Mouse (Mus musculus) right cerebral cortex, adult 2 months (tissue): ENCODE data around the gene Ints2.
A peak's percentile ranks its signal among the peaks of the same experiment; 100 is the strongest.
"Not testable (repeated sequence)": the region's sequence is repeated elsewhere in the genome, so short reads cannot be mapped to it uniquely, and the experiment has no call there.

Experiments used
- DNase-seq, 2 experiments: peaks; one replicate each; pipeline ENCODE4 v3.0.0; 2021 to 2022; ENCODE audit warnings: low spot score in 2 of 2

Ints2 gene

DNA sequence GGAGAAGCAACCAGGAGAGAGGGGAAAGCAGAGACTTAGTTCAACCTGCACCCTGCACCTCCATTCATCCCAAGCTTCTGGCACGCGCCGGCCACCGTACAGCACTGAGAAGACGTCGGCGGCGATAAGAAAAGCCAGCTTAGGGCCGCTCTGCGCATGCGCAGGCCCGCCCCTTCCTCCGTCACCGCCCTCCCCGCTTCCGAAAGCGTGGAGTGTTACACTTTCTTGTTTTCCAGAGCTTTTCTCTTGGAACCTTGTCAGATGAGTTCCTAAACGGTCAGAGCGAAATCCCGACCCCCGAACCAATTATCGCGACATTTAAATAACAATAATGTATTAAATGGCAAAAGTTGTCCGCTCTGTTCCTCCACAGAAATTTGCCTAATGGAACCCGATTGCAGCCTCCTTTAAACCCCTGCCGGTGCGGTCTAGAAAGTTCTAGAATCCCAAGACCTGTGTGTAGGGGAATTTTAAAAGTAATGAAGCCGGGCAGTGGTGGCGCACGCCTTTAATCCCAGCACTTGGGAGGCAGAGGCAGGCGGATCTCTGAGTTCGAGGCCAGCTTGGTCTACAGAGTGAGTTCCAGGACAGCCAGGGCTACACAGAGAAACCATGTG, at the start of gene Ints2:
Gene Ints2 (minus strand): TSS at position 116 of the 617 bp plus-strand sequence.
- DNase-seq = peak; percentile 95 to 96

- not testable (repeated sequence) for DNase-seq
Measured at GRCm38 (mm10) chr11:86292201-86292600, 34.8 kb upstream of the Ints2 start.

DNA sequence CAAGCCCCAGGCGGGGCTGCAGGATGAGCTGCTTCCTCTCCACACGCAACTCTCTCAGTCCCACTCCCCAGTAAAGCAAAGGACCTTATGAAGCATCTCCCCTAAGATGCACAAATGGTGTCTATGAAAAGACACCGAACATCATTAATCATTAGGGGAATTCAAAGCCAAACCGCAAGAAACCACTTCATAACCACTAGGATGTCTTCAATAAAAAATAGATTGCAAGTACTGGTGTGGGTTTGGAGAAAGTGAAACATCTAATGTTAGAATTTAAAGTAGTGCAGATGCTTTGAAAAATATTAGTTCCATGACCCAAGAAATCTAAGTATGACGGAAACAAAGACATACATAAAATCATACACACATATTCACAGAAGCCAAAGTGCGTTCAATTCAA, 34.3 kb upstream of the Ints2 start:
- DNase-seq = no peak

DNA sequence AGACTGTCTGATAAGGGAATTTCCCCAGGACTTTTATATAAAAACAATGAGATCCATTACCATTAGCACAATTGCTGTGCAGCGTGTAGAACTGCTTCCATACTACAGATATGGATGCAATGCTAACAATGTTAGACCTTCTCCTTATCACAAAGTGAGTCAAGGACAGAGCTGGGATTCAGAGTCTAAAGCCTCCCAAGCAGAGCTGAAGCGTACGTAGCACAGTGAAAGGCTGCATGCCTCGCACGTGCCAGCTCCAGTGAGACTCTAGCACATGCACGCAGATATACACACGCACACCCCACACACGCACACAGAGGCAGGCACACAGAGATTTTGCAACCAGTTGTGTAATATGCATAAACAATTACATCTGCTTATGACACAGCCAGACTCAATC, 28.4 kb upstream of the Ints2 start:
- no peak for DNase-seq

GRCm38 (mm10) chr11:86278442-86279102, 21.2 kb upstream of the Ints2 start:
- DNase-seq = no peak

DNA sequence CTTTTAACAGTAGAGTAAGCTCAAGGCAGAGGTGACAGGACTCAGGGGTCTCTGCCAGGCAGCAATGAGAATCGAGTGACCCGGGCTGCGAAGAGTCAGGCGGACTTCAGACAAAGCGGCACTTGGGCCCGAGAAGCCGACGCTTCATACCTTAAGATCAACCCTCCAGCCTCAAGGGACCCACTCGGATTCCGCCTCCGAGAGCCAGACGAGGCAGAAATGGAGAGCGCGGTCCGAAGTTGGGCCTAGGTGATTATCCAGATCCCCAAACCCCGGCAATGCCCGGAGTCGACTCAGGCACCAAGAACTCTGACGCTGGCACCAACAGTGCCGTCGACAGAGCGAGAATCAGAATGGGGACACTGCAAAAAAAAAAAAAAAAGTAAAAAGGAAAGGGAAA, 321 bp downstream of the Ints2 start:
- no peak for DNase-seq

- DNase-seq = no peak
Measured at GRCm38 (mm10) chr11:86253342-86253741, 4.0 kb downstream of the Ints2 start.

GRCm38 (mm10) chr11:86232446-86232845, 24.9 kb downstream of the Ints2 start:
- no peak for DNase-seq

- no peak for DNase-seq
Measured at GRCm38 (mm10) chr11:86231781-86232350, 25.5 kb downstream of the Ints2 start.

- no peak for DNase-seq
Measured at GRCm38 (mm10) chr11:86226646-86227180, 30.7 kb downstream of the Ints2 start.

DNA sequence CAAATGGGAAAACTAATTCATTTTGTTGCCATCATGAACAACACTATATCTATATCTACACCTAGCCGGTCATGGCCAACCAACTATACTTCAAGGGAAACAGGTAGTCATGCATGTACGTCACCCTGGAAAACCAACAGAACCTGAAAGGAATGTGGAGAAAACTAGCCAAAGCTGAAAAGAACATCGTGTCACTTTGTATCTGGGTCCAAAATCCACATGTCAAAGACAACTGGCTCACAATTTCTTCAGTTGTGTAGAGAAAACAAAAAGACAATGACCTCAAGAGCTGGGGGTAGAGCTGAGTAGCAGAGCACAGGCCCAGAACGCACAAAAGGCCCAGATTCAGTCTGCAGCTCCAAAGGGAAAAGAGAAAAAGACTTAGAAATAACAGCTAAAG, 31.6 kb downstream of the Ints2 start:
- DNase-seq = no peak

GRCm38 (mm10) chr11:86211803-86212202, 45.6 kb downstream of the Ints2 start:
- no peak for DNase-seq

- DNase-seq = no peak
Measured at GRCm38 (mm10) chr11:86209123-86209522, 48.3 kb downstream of the Ints2 start.

- DNase-seq = no peak
Measured at GRCm38 (mm10) chr11:86205876-86206275, 51.5 kb downstream of the Ints2 start.

- DNase-seq = no peak
Measured at GRCm38 (mm10) chr11:86205031-86205430, 52.3 kb downstream of the Ints2 start.

DNA sequence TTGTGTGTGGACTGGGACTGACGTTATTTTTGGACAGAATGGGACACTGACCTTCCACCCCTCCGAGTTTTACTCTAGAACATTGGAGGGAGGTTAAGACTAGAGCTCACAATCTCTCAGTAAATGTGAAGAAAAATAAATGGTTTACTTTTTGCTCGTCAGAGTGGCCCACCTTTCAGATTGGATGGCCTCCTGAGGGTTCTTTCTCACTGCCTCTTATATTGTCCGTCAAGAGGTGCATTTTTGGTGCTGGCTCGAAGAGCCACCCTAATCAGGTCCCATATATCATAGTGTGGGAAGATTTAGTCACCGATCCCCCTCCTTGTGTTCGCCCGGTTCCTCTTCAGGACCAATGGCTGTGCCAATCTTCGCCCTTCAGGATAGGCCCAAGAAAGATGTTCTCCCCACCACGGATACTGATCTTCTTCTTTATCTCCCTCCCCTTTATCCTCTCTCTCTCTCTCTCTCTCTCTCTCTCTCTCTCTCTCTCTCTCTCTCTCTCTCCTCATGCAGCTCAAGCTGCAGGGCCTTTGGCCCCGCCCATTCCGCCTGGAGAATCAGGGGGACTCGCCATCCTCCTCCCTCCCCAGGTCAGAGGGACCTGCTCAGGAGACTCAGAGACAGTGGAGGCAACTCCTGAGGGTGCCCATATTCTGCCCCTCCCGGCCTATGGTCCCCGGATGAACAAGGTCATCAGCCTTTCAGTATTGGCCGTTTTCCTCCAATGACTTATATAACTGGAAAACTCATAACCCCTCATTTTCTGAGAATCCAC, 55.3 kb downstream of the Ints2 start:
- DNase-seq = no peak

GRCm38 (mm10) chr11:86201037-86201786, 56.2 kb downstream of the Ints2 start, which contains the start of gene Brip1:
Gene Brip1 (minus strand): TSS chr11:86201193.
- peak; percentile 90 to 93 for DNase-seq

DNA sequence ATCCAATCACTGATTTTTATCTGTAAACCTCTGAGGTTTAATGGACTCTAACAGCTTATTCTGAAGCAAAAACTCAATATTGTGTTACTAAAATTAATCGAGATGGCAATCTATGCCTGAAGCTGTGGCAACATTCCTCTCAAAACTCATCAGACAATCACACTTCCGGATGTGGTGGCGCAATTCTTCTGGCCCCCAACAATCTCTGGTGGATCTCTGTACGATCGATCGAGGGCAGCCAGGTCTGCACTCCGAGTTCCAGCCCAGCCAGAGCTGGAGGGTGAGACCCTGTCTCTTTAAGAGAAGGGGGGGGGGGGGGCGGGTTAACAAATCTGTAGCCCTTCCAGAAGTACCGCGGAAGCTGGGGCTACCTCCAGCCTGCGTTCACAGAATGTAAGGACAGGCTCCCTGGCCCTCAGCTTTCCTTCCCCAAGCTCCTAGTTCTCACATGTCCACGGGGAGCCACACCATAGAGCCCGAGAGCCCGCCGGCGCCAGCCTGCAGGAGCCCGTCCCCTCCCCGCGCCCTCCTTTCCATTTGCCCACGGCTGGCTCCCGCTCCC, 56.8 kb downstream of the Ints2 start:
- DNase-seq = no peak

DNA sequence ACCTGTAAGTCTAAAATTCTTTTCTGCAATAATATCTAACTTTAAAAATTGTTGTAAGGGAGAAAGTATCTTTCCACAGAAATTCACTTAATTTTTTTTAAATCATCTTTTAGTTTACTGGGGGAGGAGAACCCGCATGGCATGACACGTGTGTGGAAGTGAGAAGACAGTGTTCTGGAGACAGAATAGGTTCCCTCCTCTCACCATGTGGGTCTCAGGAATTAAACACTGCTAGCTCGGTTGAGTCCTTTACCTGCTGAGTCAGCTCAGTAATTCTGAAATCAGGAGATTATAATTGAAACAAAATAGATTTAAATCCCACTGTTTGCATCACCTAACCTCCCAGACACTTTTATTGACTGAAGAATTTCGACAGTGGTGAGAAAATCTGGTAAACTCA, 57.6 kb downstream of the Ints2 start:
- DNase-seq = no peak

- DNase-seq = not testable (repeated sequence)
Measured at GRCm38 (mm10) chr11:86185224-86185623, 72.2 kb downstream of the Ints2 start.

DNA sequence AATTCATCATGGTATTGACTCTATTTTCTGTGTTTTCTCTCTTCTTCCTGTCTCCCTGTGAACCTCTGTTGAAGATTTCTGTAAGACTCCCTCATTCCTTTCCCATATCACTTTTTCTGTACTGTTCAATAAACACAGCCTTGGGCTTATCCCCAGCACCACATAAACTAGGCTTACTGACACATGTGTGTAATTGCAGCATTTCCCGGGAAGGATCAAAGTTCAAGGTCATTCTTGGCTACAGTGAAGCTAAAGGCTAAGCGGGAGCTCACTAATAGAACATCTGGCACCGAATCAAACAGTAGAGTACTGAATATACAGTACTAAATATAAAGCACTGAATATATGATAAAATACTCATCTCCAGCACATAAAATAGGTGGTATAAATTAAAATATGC, 81.5 kb downstream of the Ints2 start:
- no peak for DNase-seq
